Mouse (Mus musculus) cerebellum, adult 9-11 months (tissue): ENCODE measurements around the gene Hs3st2.
"Not testable (repeated sequence)": the region's sequence is repeated elsewhere in the genome, so short reads cannot be mapped to it uniquely, and the experiment has no call there.

Experiments
- DNase-seq: peaks from one replicate; pipeline ENCODE4 v3.0.0; 2022

Gene Hs3st2

GRCm38 (mm10) chr7:121391225-121391983 is at the start of gene Hs3st2:
TSS of gene Hs3st2 (plus strand) at chr7:121391859.
- DNase-seq = no peak

- DNase-seq = no peak
Measured at GRCm38 (mm10) chr7:121348284-121348963, 43.2 kb upstream of the Hs3st2 start.

GRCm38 (mm10) chr7:121351688-121352087 is 40.0 kb upstream of the Hs3st2 start:
- no peak for DNase-seq

GRCm38 (mm10) chr7:121361448-121361847 is 30.2 kb upstream of the Hs3st2 start:
- not testable (repeated sequence) for DNase-seq

GRCm38 (mm10) chr7:121365584-121365983 is 26.1 kb upstream of the Hs3st2 start:
- DNase-seq = no peak

GRCm38 (mm10) chr7:121367185-121367584 is 24.5 kb upstream of the Hs3st2 start:
- no peak for DNase-seq

- DNase-seq = no peak
Measured at GRCm38 (mm10) chr7:121371990-121372389, 19.7 kb upstream of the Hs3st2 start.

GRCm38 (mm10) chr7:121375456-121375855 is 16.2 kb upstream of the Hs3st2 start:
- no peak for DNase-seq

- no peak for DNase-seq
Measured at GRCm38 (mm10) chr7:121378942-121379341, 12.7 kb upstream of the Hs3st2 start.

GRCm38 (mm10) chr7:121391984-121392739 is 503 bp downstream of the Hs3st2 start:
- DNase-seq = no peak

GRCm38 (mm10) chr7:121392740-121392993 is 1.0 kb downstream of the Hs3st2 start:
- no peak for DNase-seq

GRCm38 (mm10) chr7:121393884-121394283 is 2.2 kb downstream of the Hs3st2 start:
- no peak for DNase-seq

GRCm38 (mm10) chr7:121394875-121395274 is 3.2 kb downstream of the Hs3st2 start:
- DNase-seq = no peak

- no peak for DNase-seq
Measured at GRCm38 (mm10) chr7:121410716-121411506, 19.3 kb downstream of the Hs3st2 start.

GRCm38 (mm10) chr7:121411507-121411898 is 19.8 kb downstream of the Hs3st2 start:
- DNase-seq = no peak

- DNase-seq = no peak
Measured at GRCm38 (mm10) chr7:121436884-121437283, 45.2 kb downstream of the Hs3st2 start.

- DNase-seq = no peak
Measured at GRCm38 (mm10) chr7:121441186-121441585, 49.5 kb downstream of the Hs3st2 start.

GRCm38 (mm10) chr7:121444336-121444735 is 52.7 kb downstream of the Hs3st2 start:
- DNase-seq = no peak

GRCm38 (mm10) chr7:121446281-121446680 is 54.6 kb downstream of the Hs3st2 start:
- DNase-seq = no peak

- DNase-seq = no peak
Measured at GRCm38 (mm10) chr7:121450951-121451843, 59.5 kb downstream of the Hs3st2 start.

GRCm38 (mm10) chr7:121456716-121457115 is 65.1 kb downstream of the Hs3st2 start:
- no peak for DNase-seq

- DNase-seq = no peak
Measured at GRCm38 (mm10) chr7:121458075-121458474, 66.4 kb downstream of the Hs3st2 start.
